In genomic region chr10:52169841-52170240, GRCm38 (mm10) we compare ENCODE assay signal across 28 mouse cellular contexts. TPM values are rescaled to one million over a fixed set of nuclear protein-coding genes. Genes with fewer than 3 reads are reported as not detected.
DNase-seq lines count a peak whose midpoint lies in the region; ATAC-seq and TF ChIP-seq lines count a peak whose summit lies in the region.
"Had no signal": no experiment of that assay in that cellular context is flagged by ENCODE, and none has a peak within 500 bp of the region (broad histone marks: within the 10 kb centered on the region; RNA-seq: fewer than 3 reads in every experiment).

No protein-coding gene starts in this region.

- no peaks in the 10 kb centered on the region for H3K36me3 ChIP-seq in hindbrain, embryonic 14.5 days (replicated peaks; ENCODE audit: control insufficient read depth, insufficient read depth)
- H3K36me3 ChIP-seq in hindbrain, embryonic 12.5 days, result no peaks in the 10 kb centered on the region
- H3K36me3 ChIP-seq: embryonic facial prominence, embryonic 15.5 days; heart, embryonic 15.5 days; midbrain, embryonic 10.5 days; neural tube, embryonic 13.5 days; stomach, embryonic 15.5 days had no signal

- no peak overlapping the region for H3K4me2 ChIP-seq in hindbrain, embryonic 14.5 days (replicated peaks)
- no peak overlapping the region for H3K4me2 ChIP-seq in hindbrain, embryonic 12.5 days (replicated peaks)
- H3K4me2 ChIP-seq: embryonic facial prominence, embryonic 15.5 days; heart, embryonic 15.5 days; neural tube, embryonic 13.5 days; stomach, embryonic 15.5 days had no signal

- no peak overlapping the region for H3K4me3 ChIP-seq in hindbrain, embryonic 14.5 days (replicated peaks; ENCODE audit: low read length)
- H3K4me3 ChIP-seq in hindbrain, embryonic 12.5 days, result no peak overlapping the region
- H3K4me3 ChIP-seq: embryonic facial prominence, embryonic 15.5 days; gastrocnemius, adult 2 months; heart, embryonic 15.5 days; midbrain, embryonic 10.5 days; myocyte; neural tube, embryonic 13.5 days; stomach, embryonic 15.5 days had no signal

- no peak overlapping the region for H3K9ac ChIP-seq in hindbrain, embryonic 14.5 days
- H3K9ac ChIP-seq in hindbrain, embryonic 12.5 days, result no peak overlapping the region
- H3K9ac ChIP-seq: embryonic facial prominence, embryonic 15.5 days; heart, embryonic 15.5 days; neural tube, embryonic 13.5 days; stomach, embryonic 15.5 days had no signal

- H3K27ac ChIP-seq in hindbrain, embryonic 14.5 days, result no peak overlapping the region
- no peak overlapping the region for H3K27ac ChIP-seq in hindbrain, embryonic 12.5 days
- H3K27ac ChIP-seq: embryonic facial prominence, embryonic 15.5 days; gastrocnemius, adult 2 months; heart, embryonic 15.5 days; midbrain, embryonic 10.5 days; neural tube, embryonic 13.5 days; stomach, embryonic 15.5 days had no signal

- ATAC-seq in hindbrain, embryonic 14.5 days (ENCODE audit: low FRiP score), result no peak
- ATAC-seq in hindbrain, embryonic 12.5 days (ENCODE audit: low FRiP score), result no peak
- ATAC-seq: forebrain, embryonic 14.5 days; midbrain, embryonic 16.5 days had no signal

- intact Hi-C loops in left cerebral cortex, postnatal 4 days (cut with DNase I), result no loop called here

- H3K9me3 ChIP-seq in hindbrain, embryonic 14.5 days (ENCODE audit: control insufficient read depth, low read length), result no peaks in the 10 kb centered on the region
- H3K9me3 ChIP-seq in hindbrain, embryonic 12.5 days (replicated peaks), result no peaks in the 10 kb centered on the region
- H3K9me3 ChIP-seq: embryonic facial prominence, embryonic 15.5 days; heart, embryonic 15.5 days; midbrain, embryonic 10.5 days; neural tube, embryonic 13.5 days; stomach, embryonic 15.5 days had no signal

- 91% methylated on average over 5 of the region's 5 CpGs for WGBS in hindbrain, embryonic 14.5 days
- 88% methylated on average over 5 of the region's 5 CpGs for WGBS in hindbrain, embryonic 12.5 days

- TF ChIP-seq CTCF in brain, embryonic 14.5 days (IDR thresholded peaks at IDR 0.05; ENCODE audit: borderline replicate concordance, extremely low read depth, insufficient read depth, insufficient read length), result no peak

- no peaks in the 10 kb centered on the region for H3K27me3 ChIP-seq in hindbrain, embryonic 14.5 days (ENCODE audit: control insufficient read depth, insufficient read depth, low read length)
- no peaks in the 10 kb centered on the region for H3K27me3 ChIP-seq in hindbrain, embryonic 12.5 days
- H3K27me3 ChIP-seq: embryonic facial prominence, embryonic 15.5 days; heart, embryonic 15.5 days; neural tube, embryonic 13.5 days; stomach, embryonic 15.5 days had no signal

- no peaks in the 10 kb centered on the region for H3K4me1 ChIP-seq in hindbrain, embryonic 14.5 days (replicated peaks; ENCODE audit: control insufficient read depth, insufficient read depth, low read length)
- H3K4me1 ChIP-seq in hindbrain, embryonic 12.5 days, result no peaks in the 10 kb centered on the region
- H3K4me1 ChIP-seq: embryonic facial prominence, embryonic 15.5 days; heart, embryonic 15.5 days; midbrain, embryonic 10.5 days; neural tube, embryonic 13.5 days; stomach, embryonic 15.5 days had no signal

- TF ChIP-seq POLR2A in brain, embryonic 14.5 days (IDR thresholded peaks at IDR 0.05; ENCODE audit: borderline replicate concordance, extremely low read depth, insufficient read depth, insufficient read length, poor library complexity, severe bottlenecking), result no peak

- peak; percentile 7 for DNase-seq in adrenal gland, postnatal 10 days
- no peak for DNase-seq in adrenal gland, adult 8-10 months
- peak; percentile 21 for DNase-seq in hindbrain, embryonic 14.5 days (ENCODE audit: low spot score)
- peak; percentile 2 for DNase-seq in left cerebral cortex, postnatal 4 days
- no peak for DNase-seq in left cerebral cortex, adult 8-10 months (ENCODE audit: low spot score in 2 of 2)
- peak; percentile 1 for DNase-seq in brain, embryonic 14.5 days (ENCODE audit: low read depth)
- DNase-seq: cerebellum, adult 18-20 months; cerebellum, postnatal 36 days; embryo, embryonic 11 days; gastrocnemius, adult 2 months; kidney, adult 11 months; thymus, adult 18-20 months; thymus, postnatal 36 days had no signal

RNA-seq across cellular contexts. Expression of gene Ros1, which starts 25.2 kb away (rescaled TPM):
- total RNA-seq in adrenal gland, postnatal 10 days (2021), result under 1 TPM in 1 of 2 experiments, not detected in 1; 0.09 TPM
- under 1 TPM in 1 of 4 experiments, not detected in 3; 0.07 TPM for total RNA-seq in adrenal gland, adult 8-10 months (2022)
- 0.04 TPM in 1 of 2 replicates, not detected in the other for polyA plus RNA-seq in hindbrain, embryonic 14.5 days (2014; fragmentation: Nextera tagmentation; extraction: Ambion mirVana)
- not detected in 2 replicates for polyA plus RNA-seq in hindbrain, embryonic 12.5 days (2016; fragmentation: Nextera tagmentation; extraction: Ambion mirVana)
- total RNA-seq in left cerebral cortex, postnatal 4 days (2021), result not detected
- total RNA-seq in left cerebral cortex, adult 8-10 months (2022), result not detected
- polyA plus RNA-seq in brain, embryonic 14.5 days (2012; rRNA removed), result not detected in 2 replicates
- total RNA-seq: layer of hippocampus, adult 18-20 months; layer of hippocampus, postnatal 14 days; liver, adult 2 months had no signal
- polyA plus RNA-seq: embryonic facial prominence, embryonic 15.5 days; forebrain, embryonic 14.5 days; frontal cortex, adult 2 months; heart, embryonic 15.5 days; hindbrain, embryonic 11.5 days; limb, embryonic 11.5 days; liver, adult 2 months; midbrain, embryonic 10.5 days; midbrain, embryonic 16.5 days; neural tube, embryonic 13.5 days had no signal

Comparison
In these comparisons a context has a peak if more than half of its experiments do, and no peak if none do; other contexts are left out.
1. DNase-seq: peak in adrenal gland, postnatal 10 days (single experiment), hindbrain, embryonic 14.5 days (single experiment), left cerebral cortex, postnatal 4 days (single experiment) and brain, embryonic 14.5 days (single experiment); none in adrenal gland, adult 8-10 months (single experiment) and left cerebral cortex, adult 8-10 months (0 of 2).